Mouse (Mus musculus) macrophage (primary cell): ENCODE measurements around the gene Tssk6. TPM values are rescaled to one million over a fixed set of nuclear protein-coding genes. Genes with fewer than 3 reads are reported as not detected.
A peak's percentile ranks its signal among the peaks of the same experiment; 100 is the strongest.

Source experiments
- H3K27ac ChIP-seq: fragments of 350-480 bp; formaldehyde crosslinking; 2 replicates; pipeline ENCODE4 v1.9.0; 2021
- H3K36me3 ChIP-seq: fragments of 350-480 bp; formaldehyde crosslinking; 2 replicates; pipeline ENCODE4 v1.9.0; 2021; ENCODE audit errors: inconsistent target
- H3K4me3 ChIP-seq: fragments of 350-480 bp; formaldehyde crosslinking; 2 replicates; pipeline ENCODE4 v1.9.0; 2021; ENCODE audit errors: inconsistent target
- H3K79me2 ChIP-seq: fragments of 350-480 bp; formaldehyde crosslinking; 2 replicates; pipeline ENCODE4 v1.9.0; 2021; ENCODE audit errors: inconsistent target
- WGBS: methylation state at CpG from one replicate; pipeline ENCODE4 v1.1.7; 2026; ENCODE audit warnings: inconsistent platforms; ENCODE audit not compliant: missing documents; 5-methylcytosine and 5-hydroxymethylcytosine counted together
- polyA plus RNA-seq: library from polyadenylated mRNA; stranded (reverse); fragments of 250-400 nt; gene quantifications from 3 replicates; pipeline ENCODE4 v1.2.4, GENCODE M21; 2018; ENCODE audit warnings: inconsistent platforms

Gene Tssk6
- polyA plus RNA-seq, 1 experiment from 2014 or later: 0.22 TPM

GRCm38 (mm10) chr8:69895772-69896451 is 6.1 kb upstream of the Tssk6 start:
- H3K4me3 ChIP-seq: no peak overlapping the region
- H3K36me3 ChIP-seq: peaks cover 25% of the 10 kb centered on the region; the same call in 1 of the 2 replicates
- peaks cover 64% of the 10 kb centered on the region for H3K79me2 ChIP-seq
- WGBS: 95% methylated on average over 3 of the region's 4 CpGs
- no peak overlapping the region for H3K27ac ChIP-seq

GRCm38 (mm10) chr8:69897857-69898256 is 4.1 kb upstream of the Tssk6 start:
- Histone ChIP-seq H3K79me2 (peaks cover 69% of the 10 kb centered on the region), H3K4me3 (no peak overlapping the region), H3K36me3 (peaks cover 19% of the 10 kb centered on the region; the same call in 1 of the 2 replicates), H3K27ac (no peak overlapping the region)
- WGBS: 80% methylated on average over 4 of the region's 6 CpGs

- 95% methylated on average over 2 of the region's 2 CpGs for WGBS
- Histone ChIP-seq H3K36me3 (0 out of 2 replicates have a peak, but pooled peaks cover 9% of the 10 kb centered on the region), H3K79me2 (peaks cover 65% of the 10 kb centered on the region), H3K4me3 (no peak overlapping the region), H3K27ac (no peak overlapping the region)
Measured at GRCm38 (mm10) chr8:69899876-69900275, 2.1 kb upstream of the Tssk6 start.

GRCm38 (mm10) chr8:69900895-69901451 is 1.0 kb upstream of the Tssk6 start:
- WGBS: 5% methylated on average over 12 of the region's 12 CpGs
- peak overlapping the region; percentile 79 for H3K27ac ChIP-seq
- H3K36me3 ChIP-seq: 0 out of 2 replicates have a peak, but pooled peaks cover 6% of the 10 kb centered on the region
- peaks cover 54% of the 10 kb centered on the region for H3K79me2 ChIP-seq
- peak overlapping the region; percentile 91 for H3K4me3 ChIP-seq

GRCm38 (mm10) chr8:69901484-69902162 is 361 bp upstream of the Tssk6 start:
- peaks cover 48% of the 10 kb centered on the region for H3K79me2 ChIP-seq
- 3% methylated on average over 41 of the region's 41 CpGs for WGBS
- H3K36me3 ChIP-seq: no peaks in the 10 kb centered on the region
- peak overlapping the region; percentile 79 for H3K27ac ChIP-seq
- peak overlapping the region; percentile 91 for H3K4me3 ChIP-seq

GRCm38 (mm10) chr8:69903063-69903542 is 1.1 kb downstream of the Tssk6 start:
- no peaks in the 10 kb centered on the region for H3K36me3 ChIP-seq
- H3K27ac ChIP-seq: peak overlapping the region; percentile 79
- H3K4me3 ChIP-seq: peak overlapping the region; percentile 91
- WGBS: under 1% methylated on average over 45 of the region's 45 CpGs
- peaks cover 33% of the 10 kb centered on the region for H3K79me2 ChIP-seq

GRCm38 (mm10) chr8:69904096-69904495 is 2.1 kb downstream of the Tssk6 start:
- Histone ChIP-seq H3K79me2 (peaks cover 23% of the 10 kb centered on the region), H3K27ac (no peak overlapping the region), H3K36me3 (peaks cover 5% of the 10 kb centered on the region; the same call in 1 of the 2 replicates), H3K4me3 (no peak overlapping the region)
- 90% methylated on average over 8 of the region's 8 CpGs for WGBS

GRCm38 (mm10) chr8:69906260-69906659 is 4.3 kb downstream of the Tssk6 start:
- Histone ChIP-seq H3K36me3 (peaks cover 26% of the 10 kb centered on the region), H3K79me2 (peaks cover 1% of the 10 kb centered on the region; the same call in 1 of the 2 replicates), H3K27ac (no peak overlapping the region), H3K4me3 (no peak overlapping the region)
- 94% methylated on average over 2 of the region's 2 CpGs for WGBS

- H3K79me2 ChIP-seq: no peaks in the 10 kb centered on the region
- H3K4me3 ChIP-seq: no peak overlapping the region
- H3K36me3 ChIP-seq: peaks cover 35% of the 10 kb centered on the region
- 93% methylated on average over 2 of the region's 2 CpGs for WGBS
- H3K27ac ChIP-seq: no peak overlapping the region
Measured at GRCm38 (mm10) chr8:69907106-69907505, 5.1 kb downstream of the Tssk6 start.

- Histone ChIP-seq H3K36me3 (peaks cover 83% of the 10 kb centered on the region), H3K4me3 (no peak overlapping the region), H3K27ac (no peak overlapping the region), H3K79me2 (no peaks in the 10 kb centered on the region; the same call in 1 of the 2 replicates)
- WGBS: 94% methylated on average over 12 of the region's 13 CpGs
Measured at GRCm38 (mm10) chr8:69911917-69912316, 9.9 kb downstream of the Tssk6 start.

GRCm38 (mm10) chr8:69912478-69913074 is 10.6 kb downstream of the Tssk6 start:
- Histone ChIP-seq H3K79me2 (peaks cover 5% of the 10 kb centered on the region; the same call in 1 of the 2 replicates), H3K27ac (no peak overlapping the region), H3K36me3 (peaks cover 90% of the 10 kb centered on the region), H3K4me3 (no peak overlapping the region)
- WGBS: 93% methylated on average over 12 of the region's 12 CpGs

GRCm38 (mm10) chr8:69914526-69914925 is 12.5 kb downstream of the Tssk6 start:
- Histone ChIP-seq H3K27ac (no peak overlapping the region), H3K79me2 (peaks cover 25% of the 10 kb centered on the region), H3K4me3 (no peak overlapping the region), H3K36me3 (peaks cover 86% of the 10 kb centered on the region)
- 85% methylated on average over 4 of the region's 4 CpGs for WGBS

GRCm38 (mm10) chr8:69915748-69916147 is 13.8 kb downstream of the Tssk6 start:
- Histone ChIP-seq H3K27ac (no peak overlapping the region), H3K36me3 (peaks cover 74% of the 10 kb centered on the region), H3K79me2 (peaks cover 36% of the 10 kb centered on the region), H3K4me3 (no peak overlapping the region)
- 81% methylated on average over 5 of the region's 5 CpGs for WGBS

- H3K36me3 ChIP-seq: peaks cover 47% of the 10 kb centered on the region
- peak overlapping the region; percentile 88; the same call in 1 of the 2 replicates for H3K27ac ChIP-seq
- no peak overlapping the region for H3K4me3 ChIP-seq
- peaks cover 64% of the 10 kb centered on the region for H3K79me2 ChIP-seq
Measured at GRCm38 (mm10) chr8:69918506-69918905, 16.5 kb downstream of the Tssk6 start.
